Mouse (Mus musculus): ENCODE results near the gene Hist1h4f. TPM values are rescaled to one million over a fixed set of nuclear protein-coding genes. Genes with fewer than 3 reads are reported as not detected.
"Not testable (repeated sequence)": the region's sequence is repeated elsewhere in the genome, so short reads cannot be mapped to it uniquely, and the experiment has no call there.

Hist1h4f gene
- total RNA-seq, 2 experiments from 2014 or later = 150 to 165 TPM

DNA sequence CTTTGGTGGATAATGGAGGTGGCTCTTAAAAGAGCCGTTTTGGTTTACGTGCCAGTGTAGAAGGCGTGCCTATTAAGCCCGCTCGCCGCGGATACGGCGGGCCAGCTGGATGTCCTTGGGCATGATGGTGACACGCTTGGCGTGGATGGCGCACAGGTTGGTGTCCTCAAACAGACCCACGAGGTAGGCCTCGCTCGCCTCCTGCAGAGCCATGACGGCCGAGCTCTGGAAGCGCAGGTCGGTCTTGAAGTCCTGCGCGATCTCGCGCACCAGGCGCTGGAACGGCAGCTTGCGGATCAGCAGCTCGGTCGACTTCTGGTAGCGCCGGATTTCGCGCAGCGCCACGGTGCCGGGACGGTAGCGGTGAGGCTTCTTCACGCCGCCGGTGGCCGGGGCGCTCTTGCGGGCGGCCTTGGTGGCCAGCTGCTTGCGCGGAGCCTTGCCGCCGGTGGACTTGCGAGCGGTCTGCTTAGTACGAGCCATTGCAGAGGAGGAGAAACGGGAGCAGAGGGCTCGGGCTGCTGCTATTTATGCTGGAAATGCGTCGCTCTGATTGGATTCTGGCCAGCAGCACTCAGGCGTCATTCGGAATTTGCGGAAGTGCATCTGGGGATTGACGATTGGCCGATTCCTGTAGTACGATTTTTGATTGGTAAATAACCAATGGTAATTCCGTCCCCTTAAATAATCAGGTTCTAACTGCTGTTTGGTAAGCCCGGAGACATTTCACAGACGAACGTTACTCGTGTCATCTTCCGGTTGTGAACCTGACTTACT lies 10.6 kb upstream of the Hist1h4f start, which contains the start of gene Hist1h3e:
TSS of gene Hist1h3e (minus strand) at position 487 of the 777 bp plus-strand sequence.
- intact Hi-C loops (cut with DNase I) = not testable (repeated sequence)
- DNase-seq (ENCODE audit: low spot score in 2 of 2) = peak; percentile 96 to 98

GRCm38 (mm10) chr13:23561531-23561882 lies 10.1 kb upstream of the Hist1h4f start:
- intact Hi-C loops (cut with DNase I); DNase-seq (ENCODE audit: low spot score in 2 of 2): not testable (repeated sequence)

DNA sequence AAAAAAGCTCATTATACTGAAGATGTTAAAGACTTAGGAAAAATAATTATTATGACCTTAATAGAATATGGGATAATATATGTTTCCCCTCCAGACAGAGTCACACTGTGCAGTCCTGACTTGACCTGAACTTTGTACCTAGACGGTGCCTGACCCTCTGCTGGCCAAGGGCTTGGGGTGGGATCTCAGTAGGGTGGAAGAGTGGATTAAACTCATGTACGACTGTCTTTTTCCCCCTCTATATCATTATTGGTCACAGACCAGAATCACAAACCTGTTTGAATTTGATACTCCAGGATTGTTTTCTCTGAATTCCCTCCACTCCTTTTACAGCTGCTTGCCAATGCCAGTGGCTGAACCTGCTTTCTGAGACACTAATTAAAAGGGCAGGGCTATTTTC lies 9.3 kb upstream of the Hist1h4f start:
- intact Hi-C loops (cut with DNase I); DNase-seq (ENCODE audit: low spot score in 2 of 2): not testable (repeated sequence)

- intact Hi-C loops (cut with DNase I) = no loop called here
- no peak for DNase-seq (ENCODE audit: low spot score in 2 of 2)
These were observed 5.5 kb upstream of the Hist1h4f start for GRCm38 (mm10) chr13:23556906-23557305.

DNA sequence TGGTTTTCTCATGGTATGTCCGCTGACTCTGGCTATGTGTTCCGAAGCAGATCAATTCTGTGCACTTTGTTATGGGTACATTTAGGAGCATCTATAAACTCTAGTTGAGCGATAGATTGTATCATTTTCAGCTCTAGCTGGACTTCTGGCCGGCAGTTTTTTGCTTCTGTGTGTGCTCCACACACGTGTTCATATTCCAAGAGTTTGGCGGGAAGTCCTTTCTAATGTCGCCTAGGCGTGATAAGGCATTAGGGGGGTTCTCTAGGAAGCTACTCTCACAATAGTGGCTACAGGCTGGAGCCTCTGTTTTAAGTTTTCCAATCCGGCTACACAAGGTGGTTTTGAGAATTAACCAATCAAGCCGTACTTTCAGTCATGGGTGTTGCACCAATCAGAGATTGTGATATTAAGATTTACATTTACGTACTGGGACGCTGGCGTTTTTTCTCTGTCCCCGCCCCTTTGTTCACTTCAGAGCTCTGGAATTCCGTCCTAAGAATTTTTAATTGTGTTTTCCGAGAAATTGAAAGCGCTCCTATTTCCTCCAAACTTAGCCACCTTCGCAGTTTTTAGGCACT lies 4.5 kb upstream of the Hist1h4f start:
- intact Hi-C loops (cut with DNase I) = no loop called here

GRCm38 (mm10) chr13:23554925-23555838 lies 3.7 kb upstream of the Hist1h4f start:
- DNase-seq (ENCODE audit: low spot score in 2 of 2) = peak; percentile 62 to 82
- intact Hi-C loops (cut with DNase I) = no loop called here

More for the DNA sequence above, 4.5 kb upstream of the Hist1h4f start:
- DNase-seq (ENCODE audit: low spot score in 2 of 2) = peak; percentile 75 to 94

- no peak for DNase-seq (ENCODE audit: low spot score in 2 of 2)
- intact Hi-C loops (cut with DNase I) = no loop called here
These were observed 2.9 kb upstream of the Hist1h4f start for GRCm38 (mm10) chr13:23554393-23554792.

- no peak for DNase-seq (ENCODE audit: low spot score in 2 of 2)
These were observed 1.5 kb upstream of the Hist1h4f start, which contains the start of gene Hist1h1d for GRCm38 (mm10) chr13:23552962-23553361. TSS of gene Hist1h1d (plus strand) at chr13:23553262.

GRCm38 (mm10) chr13:23551931-23552914 lies 775 bp upstream of the Hist1h4f start:
- DNase-seq (ENCODE audit: low spot score in 2 of 2) = no peak
- intact Hi-C loops (cut with DNase I) = no loop called here

More at GRCm38 (mm10) chr13:23552962-23553361, 1.5 kb upstream of the Hist1h4f start, which contains the start of gene Hist1h1d:
- intact Hi-C loops (cut with DNase I) = no loop called here

- no peak for DNase-seq (ENCODE audit: low spot score in 2 of 2)
- intact Hi-C loops (cut with DNase I) = no loop called here
These were observed 695 bp downstream of the Hist1h4f start for GRCm38 (mm10) chr13:23550761-23551145.

DNA sequence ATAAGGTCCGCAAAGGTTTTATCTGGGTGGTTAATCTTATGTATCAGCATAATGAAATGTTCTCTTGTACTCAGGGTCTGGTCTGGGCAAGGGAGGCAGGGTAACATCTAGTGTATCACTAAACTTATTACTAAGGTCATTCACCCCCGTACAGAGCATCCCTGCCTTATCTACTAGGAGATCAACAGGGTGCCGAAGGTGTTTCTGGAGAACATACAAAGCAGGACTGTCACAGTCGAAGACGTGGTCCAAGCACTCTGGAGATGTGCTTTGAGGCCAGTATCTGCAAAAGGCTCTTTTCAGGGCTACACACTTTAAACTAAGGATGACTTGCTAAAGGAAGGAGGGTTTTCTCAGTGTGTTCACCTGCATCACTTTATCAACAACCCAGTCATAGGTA lies 4.8 kb downstream of the Hist1h4f start:
- DNase-seq (ENCODE audit: low spot score in 2 of 2) = no peak
- intact Hi-C loops (cut with DNase I) = no loop called here

DNA sequence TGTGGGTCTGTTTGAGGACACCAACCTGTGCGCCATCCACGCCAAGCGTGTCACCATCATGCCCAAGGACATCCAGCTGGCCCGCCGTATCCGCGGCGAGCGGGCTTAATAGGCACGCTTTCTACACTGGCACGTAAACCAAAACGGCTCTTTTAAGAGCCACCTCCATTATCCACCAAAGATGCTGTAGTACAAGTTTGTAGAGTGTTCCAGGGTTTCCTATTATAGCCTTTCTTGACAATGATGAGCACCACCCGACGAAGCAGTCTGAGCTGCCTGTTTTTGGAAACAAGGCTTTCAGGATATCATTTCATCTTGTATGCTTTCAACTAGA lies 6.7 kb downstream of the Hist1h4f start:
- intact Hi-C loops (cut with DNase I); DNase-seq (ENCODE audit: low spot score in 2 of 2): not testable (repeated sequence)

- intact Hi-C loops (cut with DNase I) = no loop called here
- peak; percentile 84 to 96 for DNase-seq (ENCODE audit: low spot score in 2 of 2)
These were observed 7.3 kb downstream of the Hist1h4f start, which contains the start of gene Hist1h3f for GRCm38 (mm10) chr13:23543965-23544786. TSS of gene Hist1h3f (plus strand) at chr13:23544052.

GRCm38 (mm10) chr13:23542999-23543607 lies 8.3 kb downstream of the Hist1h4f start, which contains the start of gene Hist1h2bh:
TSS of gene Hist1h2bh (minus strand) at chr13:23543392.
- peak; percentile 77 to 83 for DNase-seq (ENCODE audit: low spot score in 2 of 2)
- intact Hi-C loops (cut with DNase I) = not testable (repeated sequence)

DNA sequence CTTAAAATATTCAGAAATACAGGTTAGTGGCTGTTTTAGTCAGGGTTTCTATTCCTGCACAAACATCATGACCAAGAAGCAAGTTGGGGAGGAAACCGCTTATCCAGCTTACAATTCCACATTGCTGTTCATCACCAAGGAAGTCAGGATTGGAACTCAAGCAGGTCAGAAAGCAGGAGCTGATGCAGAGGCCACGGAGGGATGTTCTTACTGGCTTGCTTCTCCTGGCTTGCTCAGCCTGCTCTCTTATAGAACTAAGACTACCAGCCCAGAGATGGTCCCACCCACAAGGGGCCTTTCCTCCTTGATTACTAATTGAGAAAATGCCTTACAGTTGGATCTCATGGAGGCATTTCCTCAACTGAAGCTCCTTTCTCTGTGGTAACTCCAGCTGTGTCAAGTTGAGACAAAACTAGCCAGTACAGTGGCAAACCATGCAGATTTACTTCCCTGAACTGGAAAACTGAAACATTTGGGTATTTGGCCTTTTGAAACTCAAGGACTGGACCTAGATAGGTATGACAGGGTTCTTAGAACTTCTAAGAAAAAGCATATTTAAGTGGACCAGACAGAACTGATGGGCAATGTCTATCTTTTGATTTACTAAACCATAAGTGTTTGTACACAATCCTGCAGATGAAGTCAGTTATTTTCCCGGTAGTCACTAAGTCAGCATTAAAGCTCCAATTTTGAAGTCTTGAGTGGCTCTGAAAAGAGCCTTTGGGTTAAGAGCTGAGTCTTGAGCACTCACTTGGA lies 9.0 kb downstream of the Hist1h4f start:
- DNase-seq (ENCODE audit: low spot score in 2 of 2) = not testable (repeated sequence)

DNA sequence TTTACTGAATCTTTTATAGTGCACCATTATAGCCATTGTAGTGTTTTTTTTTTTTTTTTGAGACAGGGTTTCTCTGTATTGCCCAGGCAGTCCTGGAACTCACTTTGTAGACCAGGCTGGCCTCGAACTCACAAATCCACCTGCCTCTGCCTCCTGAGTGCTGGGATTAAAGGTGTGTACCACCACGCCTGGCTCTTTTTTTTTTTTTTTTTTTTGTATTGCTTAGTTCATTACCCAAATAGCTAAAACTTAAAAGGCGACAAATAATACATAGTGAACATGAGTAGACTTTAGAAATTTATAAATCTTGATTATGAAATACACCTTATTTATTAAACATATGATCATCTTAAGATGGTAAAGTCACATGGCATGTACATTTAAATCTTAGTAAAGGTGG lies 10.0 kb downstream of the Hist1h4f start:
- DNase-seq (ENCODE audit: low spot score in 2 of 2) = no peak
- intact Hi-C loops (cut with DNase I) = no loop called here

More for the DNA sequence above, 9.0 kb downstream of the Hist1h4f start:
- intact Hi-C loops (cut with DNase I) = not testable (repeated sequence)

All from left cerebral cortex, postnatal 14 days (tissue).